Mouse (Mus musculus): Measurements from ENCODE around the gene Dcaf11. TPM values are rescaled to one million over a fixed set of nuclear protein-coding genes. Genes with fewer than 3 reads are reported as not detected.
A peak's percentile ranks its signal among the peaks of the same experiment; 100 is the strongest.

Gene Dcaf11
- polyA plus RNA-seq (2014; fragmentation: Nextera tagmentation; extraction: Ambion mirVana): 72.1 and 73.6 TPM in 2 replicates

GRCm38 (mm10) chr14:55559799-55560201 is at the start of gene Dcaf11:
TSS of gene Dcaf11 (plus strand) at chr14:55560006.
- DNase-seq (ENCODE audit: low spot score): peak; percentile 90

GRCm38 (mm10) chr14:55510125-55510731 is 49.6 kb upstream of the Dcaf11 start, which contains the start of gene Cpne6:
TSS of gene Cpne6 (plus strand) at chr14:55510445.
- Histone ChIP-seq H3K4me2 (no peak within 1 kb of the TSS), H3K9ac (ENCODE audit: low read depth, low read length) (no peak within 1 kb of the TSS), H3K4me1 (replicated peaks; ENCODE audit: control insufficient read depth, insufficient read depth, low read length) (peaks cover 14% of the 10 kb centered on the region; the same call in 1 of the 2 replicates), H3K27me3 (replicated peaks; ENCODE audit: control insufficient read depth, insufficient read depth, low read length) (peaks cover 33% of the 10 kb centered on the region), H3K4me3 (ENCODE audit: low read depth, low read length) (no peak within 1 kb of the TSS), H3K36me3 (ENCODE audit: control insufficient read depth, insufficient read depth, low read length) (no peaks in the 10 kb centered on the region), H3K27ac (ENCODE audit: low read depth, low read length) (no peak within 1 kb of the TSS), H3K9me3 (ENCODE audit: control insufficient read depth, low read length) (no peaks in the 10 kb centered on the region)
- 67% methylated on average over 19 of the region's 22 CpGs for WGBS
- ATAC-seq (replicated peaks; ENCODE audit: low FRiP score): no peak
- DNase-seq (ENCODE audit: low spot score): no peak

More at GRCm38 (mm10) chr14:55559799-55560201, at the start of gene Dcaf11:
- Histone ChIP-seq H3K4me1 (replicated peaks; ENCODE audit: control insufficient read depth, insufficient read depth, low read length) (peaks cover 24% of the 10 kb centered on the region), H3K4me3 (ENCODE audit: low read depth, low read length) (peak within 1 kb of the TSS; percentile 68), H3K36me3 (ENCODE audit: control insufficient read depth, insufficient read depth, low read length) (peaks cover 5% of the 10 kb centered on the region; the same call in 1 of the 2 replicates), H3K9me3 (ENCODE audit: control insufficient read depth, low read length) (no peaks in the 10 kb centered on the region), H3K9ac (ENCODE audit: low read depth, low read length) (peak within 1 kb of the TSS; percentile 85), H3K27me3 (replicated peaks; ENCODE audit: control insufficient read depth, insufficient read depth, low read length) (no peaks in the 10 kb centered on the region), H3K27ac (ENCODE audit: low read depth, low read length) (peak within 1 kb of the TSS; percentile 99), H3K4me2 (peak within 1 kb of the TSS; percentile 92)
- WGBS: under 1% methylated on average over 27 of the region's 27 CpGs
- ATAC-seq (replicated peaks; ENCODE audit: low FRiP score): peak; percentile 77

GRCm38 (mm10) chr14:55511037-55511436 is 48.8 kb upstream of the Dcaf11 start:
- no peaks in the 10 kb centered on the region for H3K9me3 ChIP-seq (ENCODE audit: control insufficient read depth, low read length)
- H3K27me3 ChIP-seq (replicated peaks; ENCODE audit: control insufficient read depth, insufficient read depth, low read length): peaks cover 36% of the 10 kb centered on the region
- no peak for DNase-seq (ENCODE audit: low spot score)
- H3K9ac ChIP-seq (ENCODE audit: low read depth, low read length): no peak overlapping the region
- peaks cover 14% of the 10 kb centered on the region; the same call in 1 of the 2 replicates for H3K4me1 ChIP-seq (replicated peaks; ENCODE audit: control insufficient read depth, insufficient read depth, low read length)
- H3K27ac ChIP-seq (ENCODE audit: low read depth, low read length): no peak overlapping the region
- no peak for ATAC-seq (replicated peaks; ENCODE audit: low FRiP score)
- H3K36me3 ChIP-seq (ENCODE audit: control insufficient read depth, insufficient read depth, low read length): no peaks in the 10 kb centered on the region
- H3K4me2 ChIP-seq: no peak overlapping the region
- 52% methylated on average over 7 of the region's 7 CpGs for WGBS
- no peak overlapping the region for H3K4me3 ChIP-seq (ENCODE audit: low read depth, low read length)

- Histone ChIP-seq H3K27me3 (replicated peaks; ENCODE audit: control insufficient read depth, insufficient read depth, low read length) (peaks cover 60% of the 10 kb centered on the region), H3K4me2 (peak overlapping the region; percentile 35)
- WGBS: 31% methylated on average over 10 of the region's 10 CpGs
These were observed 45.9 kb upstream of the Dcaf11 start for GRCm38 (mm10) chr14:55513927-55514326.

GRCm38 (mm10) chr14:55515846-55516245 is 44.0 kb upstream of the Dcaf11 start:
- Histone ChIP-seq H3K9me3 (ENCODE audit: control insufficient read depth, low read length) (no peaks in the 10 kb centered on the region), H3K4me2 (no peak overlapping the region), H3K27ac (ENCODE audit: low read depth, low read length) (no peak overlapping the region), H3K9ac (ENCODE audit: low read depth, low read length) (no peak overlapping the region), H3K4me1 (replicated peaks; ENCODE audit: control insufficient read depth, insufficient read depth, low read length) (peaks cover 9% of the 10 kb centered on the region; the same call in 1 of the 2 replicates), H3K36me3 (ENCODE audit: control insufficient read depth, insufficient read depth, low read length) (no peaks in the 10 kb centered on the region), H3K4me3 (ENCODE audit: low read depth, low read length) (no peak overlapping the region), H3K27me3 (replicated peaks; ENCODE audit: control insufficient read depth, insufficient read depth, low read length) (peaks cover 76% of the 10 kb centered on the region)
- WGBS: 81% methylated on average over 4 of the region's 4 CpGs
- no peak for ATAC-seq (replicated peaks; ENCODE audit: low FRiP score)
- DNase-seq (ENCODE audit: low spot score): no peak

More at GRCm38 (mm10) chr14:55513927-55514326, 45.9 kb upstream of the Dcaf11 start:
- DNase-seq (ENCODE audit: low spot score): no peak
- no peak overlapping the region for H3K27ac ChIP-seq (ENCODE audit: low read depth, low read length)
- no peaks in the 10 kb centered on the region for H3K9me3 ChIP-seq (ENCODE audit: control insufficient read depth, low read length)
- peak; percentile 72 for ATAC-seq (replicated peaks; ENCODE audit: low FRiP score)
- no peak overlapping the region for H3K9ac ChIP-seq (ENCODE audit: low read depth, low read length)
- H3K4me3 ChIP-seq (ENCODE audit: low read depth, low read length): no peak overlapping the region
- peaks cover 14% of the 10 kb centered on the region; the same call in 1 of the 2 replicates for H3K4me1 ChIP-seq (replicated peaks; ENCODE audit: control insufficient read depth, insufficient read depth, low read length)
- no peaks in the 10 kb centered on the region for H3K36me3 ChIP-seq (ENCODE audit: control insufficient read depth, insufficient read depth, low read length)

DNA sequence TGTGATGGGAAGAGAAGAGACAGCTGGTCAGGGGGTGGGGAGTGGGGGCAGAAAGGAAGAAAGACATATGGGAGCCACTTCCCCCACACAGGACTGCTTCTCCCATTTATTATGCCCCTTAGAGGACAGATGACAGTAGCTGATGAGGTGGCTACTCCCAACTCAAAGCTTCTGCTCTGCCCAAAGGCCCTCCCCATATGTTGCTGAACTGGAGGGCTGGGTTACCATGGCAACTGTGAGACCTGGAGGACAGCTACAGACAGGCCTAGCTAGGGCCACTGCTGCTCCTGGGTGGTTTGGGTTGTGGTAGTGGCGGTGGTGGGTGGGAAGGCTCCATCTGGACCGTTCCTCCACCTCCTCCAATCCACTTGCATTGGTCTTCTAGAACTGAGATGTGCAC is 40.9 kb upstream of the Dcaf11 start:
- ATAC-seq (replicated peaks; ENCODE audit: low FRiP score): no peak
- peaks cover 3% of the 10 kb centered on the region; the same call in 1 of the 2 replicates for H3K4me1 ChIP-seq (replicated peaks; ENCODE audit: control insufficient read depth, insufficient read depth, low read length)
- no peaks in the 10 kb centered on the region for H3K36me3 ChIP-seq (ENCODE audit: control insufficient read depth, insufficient read depth, low read length)
- no peak for DNase-seq (ENCODE audit: low spot score)
- H3K4me2 ChIP-seq: no peak overlapping the region
- H3K27me3 ChIP-seq (replicated peaks; ENCODE audit: control insufficient read depth, insufficient read depth, low read length): peaks cover 81% of the 10 kb centered on the region
- no peak overlapping the region for H3K27ac ChIP-seq (ENCODE audit: low read depth, low read length)
- WGBS: 58% methylated on average over 2 of the region's 2 CpGs
- H3K4me3 ChIP-seq (ENCODE audit: low read depth, low read length): no peak overlapping the region
- H3K9me3 ChIP-seq (ENCODE audit: control insufficient read depth, low read length): no peaks in the 10 kb centered on the region
- H3K9ac ChIP-seq (ENCODE audit: low read depth, low read length): no peak overlapping the region

DNA sequence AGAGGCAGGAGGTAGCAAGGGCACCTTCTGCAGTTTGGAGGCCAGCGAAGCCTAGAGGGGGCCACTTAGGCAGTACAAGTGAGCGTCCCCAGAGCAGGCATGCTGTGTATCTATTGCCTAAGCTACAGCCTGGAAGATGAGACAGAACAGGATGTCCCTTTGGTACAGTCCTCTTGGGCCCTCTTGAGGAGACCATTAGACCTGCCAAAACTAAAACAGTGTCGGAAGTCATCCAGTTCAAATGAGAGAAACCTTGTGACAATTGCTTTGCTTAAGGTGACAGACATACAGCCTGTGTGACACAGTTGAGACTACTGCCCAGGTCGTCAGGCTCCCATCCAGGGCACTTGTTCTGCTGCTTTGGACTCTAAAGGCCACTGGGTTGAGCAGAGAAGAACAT is 40.2 kb upstream of the Dcaf11 start:
- Histone ChIP-seq H3K9ac (ENCODE audit: low read depth, low read length) (no peak overlapping the region), H3K4me1 (replicated peaks; ENCODE audit: control insufficient read depth, insufficient read depth, low read length) (no peaks in the 10 kb centered on the region; the same call in 1 of the 2 replicates), H3K4me2 (no peak overlapping the region), H3K4me3 (ENCODE audit: low read depth, low read length) (no peak overlapping the region), H3K27ac (ENCODE audit: low read depth, low read length) (no peak overlapping the region), H3K9me3 (ENCODE audit: control insufficient read depth, low read length) (no peaks in the 10 kb centered on the region), H3K27me3 (replicated peaks; ENCODE audit: control insufficient read depth, insufficient read depth, low read length) (peaks cover 88% of the 10 kb centered on the region), H3K36me3 (ENCODE audit: control insufficient read depth, insufficient read depth, low read length) (no peaks in the 10 kb centered on the region)
- 59% methylated on average over 4 of the region's 4 CpGs for WGBS
- DNase-seq (ENCODE audit: low spot score): no peak
- no peak for ATAC-seq (replicated peaks; ENCODE audit: low FRiP score)

DNA sequence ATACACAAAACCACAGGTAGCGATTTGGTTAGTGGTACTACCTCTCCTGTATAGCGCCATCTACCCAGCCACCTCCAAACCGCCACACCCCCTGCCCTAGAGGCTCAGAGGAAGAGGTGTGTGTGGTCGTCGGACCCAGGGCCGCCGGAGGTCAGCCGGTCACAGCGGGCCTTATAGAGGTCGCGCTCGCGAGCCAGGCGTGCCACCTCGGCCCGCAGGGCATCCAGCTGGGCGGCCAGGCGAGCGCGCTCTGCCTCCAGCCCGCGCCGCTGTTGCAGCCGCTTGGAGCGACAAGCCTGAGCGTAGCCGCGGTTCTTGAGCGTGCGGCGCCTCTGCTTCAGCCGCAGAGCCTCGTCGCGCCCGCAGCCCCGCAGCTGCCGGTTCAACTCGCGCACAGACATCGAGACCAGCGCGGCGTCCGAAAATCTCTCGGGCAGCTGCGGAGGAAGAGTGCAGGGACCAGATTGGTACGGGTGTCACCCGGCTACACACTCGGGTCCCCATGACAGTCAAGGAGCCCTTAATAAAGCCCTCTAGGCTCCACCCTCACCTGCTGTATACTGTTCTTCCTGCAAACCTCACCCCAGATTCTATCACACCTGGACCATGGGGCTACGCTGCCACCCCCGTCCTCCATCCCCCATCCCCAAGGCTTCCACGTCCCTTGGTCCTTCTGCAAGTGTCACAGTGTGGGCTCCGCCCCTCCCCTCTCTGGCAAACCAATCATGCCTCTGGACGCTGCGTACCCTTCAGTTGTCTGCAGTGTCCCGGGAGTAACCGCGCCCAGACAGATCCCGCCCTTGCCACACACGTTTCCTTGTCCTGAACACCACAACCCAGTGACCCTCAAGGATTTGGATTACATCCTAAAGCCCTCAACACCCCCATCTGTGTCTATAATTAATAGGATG is 39.1 kb upstream of the Dcaf11 start:
- Histone ChIP-seq H3K9ac (ENCODE audit: low read depth, low read length) (no peak overlapping the region), H3K4me3 (ENCODE audit: low read depth, low read length) (peak overlapping the region; percentile 39), H3K9me3 (ENCODE audit: control insufficient read depth, low read length) (no peaks in the 10 kb centered on the region), H3K27me3 (replicated peaks; ENCODE audit: control insufficient read depth, insufficient read depth, low read length) (peaks cover 93% of the 10 kb centered on the region), H3K4me2 (peak overlapping the region; percentile 75), H3K27ac (ENCODE audit: low read depth, low read length) (no peak overlapping the region), H3K4me1 (replicated peaks; ENCODE audit: control insufficient read depth, insufficient read depth, low read length) (no peaks in the 10 kb centered on the region; the same call in 1 of the 2 replicates), H3K36me3 (ENCODE audit: control insufficient read depth, insufficient read depth, low read length) (no peaks in the 10 kb centered on the region)
- WGBS: 1% methylated on average over 61 of the region's 61 CpGs
- DNase-seq (ENCODE audit: low spot score) (no peak), ATAC-seq (replicated peaks; ENCODE audit: low FRiP score) (no peak; the same call in 1 of the 2 replicates)
